Mouse (Mus musculus): ENCODE measurements around the gene Cog6. TPM values are rescaled to one million over a fixed set of nuclear protein-coding genes. Genes with fewer than 3 reads are reported as not detected.

Cog6 gene
- polyA plus RNA-seq, 1 experiment from 2014 or later: 59.0 TPM

- no peak for ATAC-seq (replicated peaks; ENCODE audit: insufficient number of reproducible peaks, low FRiP score, low TSS enrichment)
- no peak overlapping the region for H3K27ac ChIP-seq (ENCODE audit: low read depth, low read length)
- no peak overlapping the region for H3K9ac ChIP-seq (ENCODE audit: low read depth, low read length)
- H3K36me3 ChIP-seq (ENCODE audit: control insufficient read depth, insufficient read depth, low read length): peaks cover 22% of the 10 kb centered on the region
- no peak overlapping the region for H3K4me2 ChIP-seq
- no peaks in the 10 kb centered on the region for H3K9me3 ChIP-seq (replicated peaks; ENCODE audit: control insufficient read depth, low read length)
- no peak overlapping the region for H3K4me3 ChIP-seq (ENCODE audit: low read depth, low read length)
- H3K27me3 ChIP-seq (ENCODE audit: control insufficient read depth, insufficient read depth, low read length): no peaks in the 10 kb centered on the region
- 83% methylated on average over 2 of the region's 2 CpGs for WGBS (ENCODE audit: insufficient replicate concordance)
- no peaks in the 10 kb centered on the region for H3K4me1 ChIP-seq (ENCODE audit: control insufficient read depth, insufficient read depth, low read length)
Measured at GRCm38 (mm10) chr3:53004406-53005114, 12.5 kb downstream of the Cog6 start.

DNA sequence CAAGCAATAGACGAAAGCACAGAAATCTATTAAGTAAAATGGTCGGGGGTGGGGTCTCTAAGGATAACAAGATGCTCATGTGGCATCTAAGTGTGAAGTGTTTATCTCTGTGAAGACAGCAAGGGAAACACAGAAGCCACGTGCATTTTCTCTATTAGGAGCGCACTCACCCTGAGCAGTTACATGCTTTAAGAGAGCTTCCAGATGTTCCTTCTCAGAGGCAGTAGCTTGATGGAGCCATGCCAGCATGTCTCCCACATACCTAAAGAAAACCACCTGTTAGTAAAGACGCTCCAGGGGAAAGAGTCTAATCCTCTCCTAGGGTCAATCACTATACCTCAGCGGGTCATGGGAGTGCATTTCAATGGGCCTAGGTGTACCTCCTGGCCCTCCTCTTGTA is 15.0 kb downstream of the Cog6 start:
- Histone ChIP-seq H3K4me3 (ENCODE audit: low read depth, low read length) (no peak overlapping the region), H3K9ac (ENCODE audit: low read depth, low read length) (no peak overlapping the region), H3K27me3 (ENCODE audit: control insufficient read depth, insufficient read depth, low read length) (no peaks in the 10 kb centered on the region), H3K4me1 (ENCODE audit: control insufficient read depth, insufficient read depth, low read length) (no peaks in the 10 kb centered on the region), H3K9me3 (replicated peaks; ENCODE audit: control insufficient read depth, low read length) (no peaks in the 10 kb centered on the region), H3K27ac (ENCODE audit: low read depth, low read length) (no peak overlapping the region), H3K36me3 (ENCODE audit: control insufficient read depth, insufficient read depth, low read length) (peaks cover 13% of the 10 kb centered on the region), H3K4me2 (no peak overlapping the region)
- WGBS (ENCODE audit: insufficient replicate concordance): 63% methylated on average over 6 of the region's 6 CpGs
- ATAC-seq (replicated peaks; ENCODE audit: insufficient number of reproducible peaks, low FRiP score, low TSS enrichment): no peak

DNA sequence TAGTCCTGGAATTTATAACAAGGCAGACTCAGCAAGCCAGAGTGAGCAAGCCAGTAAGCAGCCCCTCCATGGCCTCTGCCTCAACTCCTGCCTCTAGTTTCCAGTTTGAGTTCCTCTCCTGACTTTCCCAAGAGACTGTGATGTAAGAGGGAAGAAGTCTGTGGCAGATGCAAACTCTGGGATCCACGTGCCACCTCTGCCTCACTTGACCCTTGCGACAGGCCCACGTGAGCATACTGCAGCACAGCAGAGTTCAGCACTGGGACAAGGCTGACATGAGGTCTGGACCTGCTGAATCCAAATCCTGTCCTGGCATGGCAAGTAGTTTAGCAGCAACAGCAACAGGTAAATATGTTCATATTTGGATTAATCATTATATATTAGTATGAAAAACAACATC is 17.0 kb downstream of the Cog6 start:
- 80% methylated on average over 3 of the region's 3 CpGs for WGBS (ENCODE audit: insufficient replicate concordance)
- Histone ChIP-seq H3K27ac (ENCODE audit: low read depth, low read length) (no peak overlapping the region), H3K4me1 (ENCODE audit: control insufficient read depth, insufficient read depth, low read length) (no peaks in the 10 kb centered on the region), H3K27me3 (ENCODE audit: control insufficient read depth, insufficient read depth, low read length) (no peaks in the 10 kb centered on the region), H3K9ac (ENCODE audit: low read depth, low read length) (no peak overlapping the region), H3K4me3 (ENCODE audit: low read depth, low read length) (no peak overlapping the region), H3K4me2 (no peak overlapping the region), H3K9me3 (replicated peaks; ENCODE audit: control insufficient read depth, low read length) (no peaks in the 10 kb centered on the region), H3K36me3 (ENCODE audit: control insufficient read depth, insufficient read depth, low read length) (peaks cover 15% of the 10 kb centered on the region)
- no peak for ATAC-seq (replicated peaks; ENCODE audit: insufficient number of reproducible peaks, low FRiP score, low TSS enrichment)

- Histone ChIP-seq H3K4me2 (no peak overlapping the region), H3K27ac (ENCODE audit: low read depth, low read length) (no peak overlapping the region)
- WGBS (ENCODE audit: insufficient replicate concordance): 65% methylated on average over 15 of the region's 15 CpGs
Measured at GRCm38 (mm10) chr3:52999016-52999744, 17.9 kb downstream of the Cog6 start.

DNA sequence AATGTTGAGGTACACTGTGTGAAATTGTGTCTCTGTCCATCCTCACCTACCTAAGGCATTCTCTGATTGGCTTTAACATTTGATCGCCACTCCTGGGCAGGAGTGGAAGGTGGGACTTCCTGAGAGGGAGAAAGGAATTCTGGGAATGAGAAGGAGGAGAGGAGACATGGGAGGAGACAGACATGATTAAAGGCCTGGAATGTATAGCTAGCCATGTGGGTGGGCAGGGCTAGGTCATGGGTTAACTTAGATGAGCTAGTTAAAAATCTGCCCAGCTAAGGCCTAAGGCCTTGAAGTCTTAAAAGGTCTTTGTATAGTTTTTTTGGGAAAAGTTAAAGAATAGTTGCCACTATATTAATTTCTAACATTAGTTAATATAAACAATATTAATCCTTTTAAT is 19.7 kb downstream of the Cog6 start:
- Histone ChIP-seq H3K27ac (ENCODE audit: low read depth, low read length) (no peak overlapping the region), H3K4me3 (ENCODE audit: low read depth, low read length) (no peak overlapping the region), H3K9ac (ENCODE audit: low read depth, low read length) (no peak overlapping the region), H3K4me1 (ENCODE audit: control insufficient read depth, insufficient read depth, low read length) (no peaks in the 10 kb centered on the region), H3K27me3 (ENCODE audit: control insufficient read depth, insufficient read depth, low read length) (no peaks in the 10 kb centered on the region), H3K9me3 (replicated peaks; ENCODE audit: control insufficient read depth, low read length) (no peaks in the 10 kb centered on the region), H3K4me2 (no peak overlapping the region), H3K36me3 (ENCODE audit: control insufficient read depth, insufficient read depth, low read length) (peaks cover 15% of the 10 kb centered on the region)
- 65% methylated on average over 1 of the region's 1 CpGs for WGBS (ENCODE audit: insufficient replicate concordance)
- no peak for ATAC-seq (replicated peaks; ENCODE audit: insufficient number of reproducible peaks, low FRiP score, low TSS enrichment)

More at GRCm38 (mm10) chr3:52999016-52999744, 17.9 kb downstream of the Cog6 start:
- H3K9me3 ChIP-seq (replicated peaks; ENCODE audit: control insufficient read depth, low read length): no peaks in the 10 kb centered on the region
- no peak overlapping the region for H3K4me3 ChIP-seq (ENCODE audit: low read depth, low read length)
- no peaks in the 10 kb centered on the region for H3K27me3 ChIP-seq (ENCODE audit: control insufficient read depth, insufficient read depth, low read length)
- no peaks in the 10 kb centered on the region for H3K4me1 ChIP-seq (ENCODE audit: control insufficient read depth, insufficient read depth, low read length)
- no peak for ATAC-seq (replicated peaks; ENCODE audit: insufficient number of reproducible peaks, low FRiP score, low TSS enrichment)
- peaks cover 15% of the 10 kb centered on the region for H3K36me3 ChIP-seq (ENCODE audit: control insufficient read depth, insufficient read depth, low read length)
- no peak overlapping the region for H3K9ac ChIP-seq (ENCODE audit: low read depth, low read length)

DNA sequence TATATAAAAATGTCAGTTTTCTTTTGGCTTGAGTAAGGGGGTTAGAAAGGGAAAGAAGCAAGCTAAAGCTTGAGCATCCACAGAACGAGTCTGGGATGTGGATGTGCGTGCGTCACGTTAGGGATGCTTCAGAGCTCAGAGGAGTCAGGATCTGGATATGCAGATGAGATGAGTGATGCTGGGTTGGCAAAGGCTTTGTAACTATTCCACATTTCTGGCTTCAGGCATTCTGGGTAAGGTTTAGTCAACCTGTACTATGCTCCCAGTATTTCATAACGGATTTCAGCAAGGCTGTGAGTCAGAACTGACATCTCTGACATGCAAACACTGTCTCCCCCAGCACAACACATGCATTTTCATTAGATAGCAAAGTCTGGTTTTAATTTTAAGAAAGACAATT is 20.4 kb downstream of the Cog6 start:
- Histone ChIP-seq H3K27ac (ENCODE audit: low read depth, low read length) (no peak overlapping the region), H3K4me2 (no peak overlapping the region), H3K27me3 (ENCODE audit: control insufficient read depth, insufficient read depth, low read length) (no peaks in the 10 kb centered on the region), H3K36me3 (ENCODE audit: control insufficient read depth, insufficient read depth, low read length) (peaks cover 15% of the 10 kb centered on the region), H3K9ac (ENCODE audit: low read depth, low read length) (no peak overlapping the region), H3K4me3 (ENCODE audit: low read depth, low read length) (no peak overlapping the region), H3K9me3 (replicated peaks; ENCODE audit: control insufficient read depth, low read length) (no peaks in the 10 kb centered on the region), H3K4me1 (ENCODE audit: control insufficient read depth, insufficient read depth, low read length) (no peaks in the 10 kb centered on the region)
- ATAC-seq (replicated peaks; ENCODE audit: insufficient number of reproducible peaks, low FRiP score, low TSS enrichment): no peak
- WGBS (ENCODE audit: insufficient replicate concordance): 92% methylated on average over 5 of the region's 5 CpGs

DNA sequence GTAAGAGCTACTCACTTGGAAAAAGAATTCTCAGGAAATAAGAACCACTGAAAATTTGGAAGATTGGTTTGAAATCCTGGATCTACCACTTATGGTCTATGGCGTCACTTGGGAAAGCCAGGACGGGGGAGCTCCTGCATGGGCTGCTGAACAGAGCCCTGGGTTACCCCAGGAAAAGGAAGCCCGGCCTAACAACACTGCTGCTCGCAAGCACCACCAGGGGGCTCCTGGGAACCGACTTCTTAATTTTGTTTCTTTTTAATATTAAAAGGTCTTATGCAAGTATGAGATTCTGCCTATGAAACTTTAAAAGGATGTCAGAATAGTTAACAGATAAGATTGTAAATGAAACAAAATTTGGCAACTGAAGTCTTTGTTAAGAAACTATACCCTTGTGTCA is 22.4 kb downstream of the Cog6 start:
- 70% methylated on average over 5 of the region's 5 CpGs for WGBS (ENCODE audit: insufficient replicate concordance)

GRCm38 (mm10) chr3:52993296-52993695 is 23.7 kb downstream of the Cog6 start:
- Histone ChIP-seq H3K36me3 (ENCODE audit: control insufficient read depth, insufficient read depth, low read length) (peaks cover 12% of the 10 kb centered on the region), H3K4me3 (ENCODE audit: low read depth, low read length) (no peak overlapping the region)
- WGBS (ENCODE audit: insufficient replicate concordance): 86% methylated on average over 10 of the region's 10 CpGs

More for the DNA sequence above, 22.4 kb downstream of the Cog6 start:
- ATAC-seq (replicated peaks; ENCODE audit: insufficient number of reproducible peaks, low FRiP score, low TSS enrichment): no peak
- Histone ChIP-seq H3K9ac (ENCODE audit: low read depth, low read length) (no peak overlapping the region), H3K4me1 (ENCODE audit: control insufficient read depth, insufficient read depth, low read length) (no peaks in the 10 kb centered on the region), H3K9me3 (replicated peaks; ENCODE audit: control insufficient read depth, low read length) (no peaks in the 10 kb centered on the region), H3K36me3 (ENCODE audit: control insufficient read depth, insufficient read depth, low read length) (peaks cover 9% of the 10 kb centered on the region), H3K27ac (ENCODE audit: low read depth, low read length) (no peak overlapping the region), H3K4me2 (no peak overlapping the region), H3K27me3 (ENCODE audit: control insufficient read depth, insufficient read depth, low read length) (no peaks in the 10 kb centered on the region), H3K4me3 (ENCODE audit: low read depth, low read length) (no peak overlapping the region)

More at GRCm38 (mm10) chr3:52993296-52993695, 23.7 kb downstream of the Cog6 start:
- Histone ChIP-seq H3K9me3 (replicated peaks; ENCODE audit: control insufficient read depth, low read length) (no peaks in the 10 kb centered on the region), H3K27ac (ENCODE audit: low read depth, low read length) (no peak overlapping the region), H3K9ac (ENCODE audit: low read depth, low read length) (no peak overlapping the region), H3K4me1 (ENCODE audit: control insufficient read depth, insufficient read depth, low read length) (no peaks in the 10 kb centered on the region), H3K4me2 (no peak overlapping the region), H3K27me3 (ENCODE audit: control insufficient read depth, insufficient read depth, low read length) (no peaks in the 10 kb centered on the region)
- no peak for ATAC-seq (replicated peaks; ENCODE audit: insufficient number of reproducible peaks, low FRiP score, low TSS enrichment)
